Mouse (Mus musculus) thymus, postnatal 25 days (tissue): ENCODE results near the gene Cd40.

ENCODE experiments used
- DNase-seq: peaks from one replicate; pipeline ENCODE4 v3.0.0; 2022

Gene Cd40

DNA sequence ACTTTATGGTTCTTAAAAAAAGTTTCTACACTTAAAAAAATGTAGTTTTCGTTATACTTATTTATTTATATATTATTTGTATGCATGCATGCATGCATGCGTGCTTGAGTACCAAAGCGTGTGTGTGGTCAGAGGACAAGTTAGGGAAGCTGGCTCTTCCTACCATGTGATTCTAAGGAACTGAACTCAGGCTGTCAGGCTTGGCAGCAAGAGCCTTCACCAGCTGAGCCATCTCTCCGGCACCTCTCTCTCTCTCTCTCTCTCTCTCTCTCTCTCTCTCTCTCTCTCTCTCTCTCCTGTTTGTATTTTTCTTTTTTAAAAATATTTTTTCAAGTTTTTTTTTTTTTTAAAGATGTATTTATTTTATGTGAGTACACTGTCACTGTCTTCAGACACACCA lies 4.5 kb downstream of the Cd40 start:
- no peak for DNase-seq

DNA sequence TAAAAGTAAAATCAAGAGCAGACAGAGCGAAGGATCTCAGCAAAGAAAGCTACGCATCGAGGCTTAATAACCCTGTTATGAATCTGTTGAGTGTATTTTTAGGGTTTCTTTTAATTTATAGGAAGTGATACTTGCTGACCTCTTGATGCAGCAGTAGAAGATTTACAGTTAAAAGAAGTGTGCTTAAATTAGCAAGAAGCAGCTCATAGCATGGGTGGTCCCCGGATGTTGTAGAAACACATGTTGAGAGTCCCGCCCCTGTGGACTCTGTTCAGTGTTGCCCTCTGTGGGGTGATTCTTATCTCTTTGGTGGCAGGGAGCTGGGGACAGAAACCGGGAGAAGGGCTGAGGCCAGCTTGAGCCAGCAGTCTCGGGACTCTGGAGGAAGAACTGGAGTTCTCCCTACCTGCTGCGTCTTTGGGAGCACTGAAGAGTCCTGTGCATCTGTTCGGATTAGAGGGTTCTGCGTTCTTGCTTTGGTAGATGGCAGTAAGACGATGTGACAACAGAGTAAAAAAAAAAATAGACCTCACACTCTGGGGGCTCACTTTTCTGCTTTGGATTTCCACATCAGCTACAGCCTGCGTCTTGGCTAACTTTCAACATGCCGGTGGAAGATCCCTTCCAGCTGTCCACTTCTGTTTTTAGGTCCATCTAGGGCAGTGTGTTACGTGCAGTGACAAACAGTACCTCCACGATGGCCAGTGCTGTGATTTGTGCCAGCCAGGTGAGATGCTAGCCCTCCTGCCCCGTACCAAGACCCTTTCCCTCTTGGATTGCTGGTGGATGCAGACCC lies 6.4 kb downstream of the Cd40 start:
- DNase-seq = no peak

DNA sequence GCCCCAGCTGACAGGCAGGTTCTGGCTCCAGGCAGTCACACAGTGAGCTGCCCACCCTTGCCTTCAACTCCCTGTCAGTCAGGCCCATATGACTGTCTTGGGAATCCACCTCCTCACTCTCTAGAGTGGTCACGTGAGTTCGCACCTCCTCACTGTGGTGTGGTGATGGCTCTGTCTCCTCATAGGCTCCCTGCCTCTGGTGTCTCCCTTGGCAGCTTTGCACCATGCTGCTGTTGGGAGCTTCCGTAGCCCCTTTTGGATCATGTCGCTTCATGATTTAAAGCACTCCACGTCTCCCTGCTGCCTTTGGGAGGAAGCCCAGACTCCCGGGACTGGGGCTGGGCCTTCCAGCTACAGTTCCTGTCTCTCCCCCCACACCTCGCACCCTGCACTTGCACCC lies 9.1 kb downstream of the Cd40 start:
- no peak for DNase-seq

DNA sequence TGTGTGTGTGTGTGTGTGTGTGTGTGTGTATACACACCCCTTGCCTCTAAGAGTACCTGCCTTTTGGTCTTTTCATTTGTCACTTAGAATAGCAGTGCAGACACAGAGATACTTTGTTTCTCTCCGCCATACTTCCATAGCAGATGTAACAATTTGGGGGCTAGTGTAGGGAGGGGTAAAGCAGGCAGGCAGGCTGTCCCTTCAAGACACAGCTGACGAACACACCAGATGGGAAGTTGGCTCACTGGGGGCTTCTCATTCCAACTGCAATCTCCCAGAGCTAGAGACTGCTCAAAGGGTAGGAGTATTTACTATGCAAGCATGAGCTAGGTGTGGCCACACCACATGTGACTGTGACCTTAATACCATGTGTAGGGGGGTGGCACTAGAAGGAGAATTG lies 13.4 kb downstream of the Cd40 start:
- no peak for DNase-seq

DNA sequence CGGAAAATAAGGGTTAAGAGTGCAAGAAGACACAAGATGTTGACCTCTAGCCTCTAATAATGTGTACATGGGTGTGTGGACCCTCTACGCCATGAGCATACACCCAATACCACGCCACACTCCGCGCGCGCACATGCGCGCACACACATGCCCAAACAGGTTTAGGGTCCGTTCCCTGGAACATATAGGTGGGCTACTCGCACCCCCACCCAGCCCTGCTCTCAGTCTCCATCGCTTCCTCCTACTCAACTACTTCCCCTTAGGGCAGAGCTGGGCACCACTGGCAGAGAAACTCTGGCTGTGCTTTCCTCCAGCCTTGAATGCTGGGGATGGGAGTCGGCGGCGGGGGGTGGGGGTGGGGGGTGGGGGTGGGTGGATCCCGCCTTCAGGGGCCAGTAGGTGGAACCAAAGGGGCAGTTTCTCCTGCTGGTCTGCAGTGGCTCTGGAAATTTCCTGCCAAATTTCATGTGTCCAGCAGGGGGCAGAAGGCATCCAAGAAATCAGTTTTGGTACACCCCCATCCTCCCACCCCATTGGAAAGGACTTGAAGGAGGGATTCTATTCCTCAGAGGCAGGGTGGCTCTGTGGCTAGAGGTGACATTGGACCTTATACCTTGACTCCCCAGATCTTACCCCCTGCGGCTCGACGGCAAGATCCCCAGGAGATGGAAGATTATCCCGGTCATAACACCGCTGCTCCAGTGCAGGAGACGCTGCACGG lies 14.8 kb downstream of the Cd40 start:
- peak; percentile 42 for DNase-seq

DNA sequence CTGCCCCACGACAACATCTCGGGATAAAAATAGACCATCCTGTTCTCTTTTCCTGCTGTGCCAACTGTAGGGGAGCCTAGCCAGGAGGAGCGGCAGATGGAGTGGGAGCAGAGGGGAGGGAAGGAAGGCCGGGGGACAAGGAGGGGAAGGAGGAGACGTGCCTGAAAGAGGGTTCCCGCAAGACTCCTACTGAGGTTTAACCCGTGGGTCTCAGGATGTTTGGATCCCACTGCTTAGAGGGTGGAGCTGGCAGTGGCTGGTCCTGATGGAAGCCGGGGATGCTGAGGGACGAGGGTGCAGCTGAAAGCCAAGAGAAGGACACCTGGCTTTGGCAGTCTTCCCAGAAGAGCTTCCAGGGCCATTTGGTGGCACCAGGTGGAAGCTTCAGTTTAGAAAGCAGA lies 18.0 kb downstream of the Cd40 start:
- no peak for DNase-seq

DNA sequence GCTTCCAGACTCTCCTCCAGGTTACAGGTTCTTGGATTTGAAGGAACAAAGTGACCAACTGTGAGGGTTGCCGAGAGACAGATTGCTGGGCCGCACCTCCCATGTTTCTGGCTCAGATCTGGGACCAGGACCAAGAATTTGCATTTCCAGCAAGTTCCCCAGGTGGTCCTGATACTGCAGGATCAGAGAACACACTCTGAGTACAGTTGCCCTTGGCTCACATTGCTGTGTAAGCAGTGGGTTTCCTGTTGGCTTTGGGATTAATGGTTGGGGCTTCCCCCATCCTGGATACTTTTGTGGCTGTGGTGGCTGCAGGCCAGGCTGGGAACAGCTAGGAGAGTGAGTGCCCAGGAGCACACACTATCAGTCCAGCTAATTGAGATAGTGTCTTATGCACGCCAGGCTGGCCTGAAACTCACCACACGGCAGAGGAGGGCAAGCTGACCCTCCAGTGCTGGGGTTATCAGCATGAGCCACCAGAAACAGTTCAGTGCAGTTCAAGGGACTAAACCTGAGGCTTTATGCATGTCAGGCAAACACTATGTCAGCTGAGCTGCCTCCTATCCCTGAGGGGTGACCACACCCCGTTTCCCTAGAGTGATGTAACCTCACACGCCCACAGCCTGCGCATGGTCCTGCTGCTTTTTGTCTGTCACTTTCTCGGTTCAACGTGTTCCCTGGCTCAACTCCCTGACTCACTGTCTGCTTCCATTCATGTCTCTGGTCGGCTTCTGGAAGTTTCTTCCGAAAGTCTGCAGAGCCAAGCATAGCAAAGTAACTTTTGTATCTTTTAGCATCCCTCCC lies 18.9 kb downstream of the Cd40 start:
- DNase-seq = no peak

DNA sequence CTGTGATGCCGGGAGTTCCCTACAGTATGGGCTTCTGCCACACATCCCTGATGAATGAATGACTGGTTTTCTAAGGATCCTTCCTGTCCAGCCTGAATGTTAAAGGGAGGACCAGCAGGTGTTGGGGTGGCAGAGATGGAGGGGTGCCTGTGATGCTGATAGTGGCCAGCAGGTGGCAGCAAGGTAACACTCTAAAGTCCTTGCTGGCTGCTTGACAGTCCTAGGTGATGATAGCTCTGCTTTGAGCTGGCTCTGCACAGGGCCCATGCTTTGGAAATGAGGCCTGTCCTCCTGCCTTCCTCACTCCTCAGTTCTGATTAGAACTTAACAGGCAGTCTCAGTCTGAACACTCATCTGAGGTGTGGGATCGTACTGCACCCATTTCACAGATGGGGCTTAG lies 19.5 kb downstream of the Cd40 start:
- DNase-seq = peak; percentile 69

DNA sequence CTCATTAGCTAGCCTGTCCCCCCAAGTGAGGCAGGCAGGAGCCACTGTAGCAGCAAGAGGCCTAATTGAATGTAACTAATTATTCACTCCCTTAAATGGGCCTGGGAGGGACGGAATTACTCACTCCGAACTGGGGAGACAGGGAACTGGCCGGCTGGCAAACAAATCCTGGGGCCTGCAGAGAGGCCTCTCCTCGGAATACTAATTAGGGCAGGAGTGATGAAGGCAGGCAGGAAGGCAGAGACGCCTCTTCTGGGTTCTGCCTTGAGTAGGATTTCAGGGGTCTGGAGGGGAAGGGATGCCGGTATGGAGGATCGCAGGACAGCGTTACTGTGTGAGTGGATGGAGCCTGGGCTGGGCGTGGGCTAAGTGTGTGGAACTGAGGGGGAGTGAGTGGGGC lies 21.6 kb downstream of the Cd40 start:
- no peak for DNase-seq

DNA sequence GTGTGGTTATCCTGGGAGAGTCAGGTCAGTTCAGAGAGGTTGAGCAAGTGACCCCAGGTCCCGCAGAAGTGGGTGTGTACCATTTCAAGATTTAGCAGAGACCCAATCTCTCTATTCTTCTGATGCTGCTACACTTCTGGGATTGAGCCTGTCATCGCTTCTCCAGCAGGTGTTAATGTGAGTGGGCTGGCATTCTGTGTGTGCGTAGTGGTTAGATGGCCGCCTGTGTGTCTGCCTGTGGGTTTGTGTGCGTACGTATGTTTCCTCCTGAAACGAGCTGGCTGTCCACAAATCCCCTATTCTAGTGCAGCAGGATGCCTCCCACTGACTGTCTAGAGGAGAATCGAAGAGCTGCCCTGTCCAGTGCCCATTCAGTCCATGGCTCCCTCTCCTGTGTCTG lies 22.6 kb downstream of the Cd40 start:
- no peak for DNase-seq

DNA sequence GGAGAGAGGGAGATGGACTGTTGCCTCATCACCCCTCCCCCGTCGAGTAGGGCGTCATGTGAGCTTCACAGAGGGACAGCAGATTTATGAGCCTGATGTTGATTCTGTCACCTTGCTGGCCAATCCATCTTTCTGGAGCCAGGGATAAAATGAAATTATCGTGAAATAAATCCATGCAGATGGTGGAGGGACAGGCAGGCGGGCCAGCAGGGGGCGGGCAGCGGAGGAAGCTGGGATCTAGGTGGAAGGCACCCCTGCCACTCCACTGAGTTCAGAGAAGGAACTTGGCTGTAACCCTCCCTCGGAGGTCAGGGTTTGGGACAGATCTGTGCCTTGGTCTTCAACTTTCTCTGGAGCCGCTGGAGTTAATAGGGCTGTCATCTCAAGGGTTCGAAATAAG lies 23.2 kb downstream of the Cd40 start:
- no peak for DNase-seq

DNA sequence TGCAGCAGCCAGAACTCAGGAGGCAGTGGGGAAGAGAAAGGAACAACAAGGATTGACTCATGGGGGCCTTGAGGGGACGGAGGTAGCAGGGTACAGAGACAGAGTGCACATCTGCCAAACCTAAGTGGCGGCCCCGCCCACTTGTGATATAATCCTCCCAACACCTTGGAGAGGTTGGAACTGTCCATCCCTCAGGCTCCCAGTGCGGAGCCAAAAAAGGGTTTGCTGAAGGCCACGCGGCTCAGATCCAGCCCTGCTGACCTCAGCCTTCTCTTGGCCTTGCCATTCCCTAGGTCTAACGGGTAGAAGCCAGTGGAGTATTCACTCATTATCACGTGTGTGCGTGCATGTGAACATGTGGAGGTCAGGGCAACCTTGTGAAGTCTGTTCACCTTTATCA lies 25.2 kb downstream of the Cd40 start:
- no peak for DNase-seq

DNA sequence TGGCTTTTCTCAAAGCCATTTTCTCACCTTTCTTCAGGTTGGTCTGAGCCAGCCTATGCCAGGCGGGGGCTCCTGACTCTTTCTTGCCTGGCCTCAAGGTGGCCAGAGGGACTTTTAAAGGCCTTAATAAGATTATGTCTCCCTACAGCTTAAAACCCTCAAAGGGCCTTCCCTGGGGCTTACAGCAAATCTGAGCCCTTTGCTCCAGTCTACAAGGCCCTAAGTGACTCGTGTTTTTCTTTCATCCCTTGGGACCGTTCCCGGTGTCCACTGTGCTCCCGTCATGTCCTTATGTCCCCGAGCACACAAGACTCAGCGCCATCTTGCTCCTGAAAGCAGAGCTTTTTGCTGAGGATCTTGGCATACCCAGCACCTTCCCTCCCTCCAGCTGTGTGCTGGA lies 25.8 kb downstream of the Cd40 start:
- no peak for DNase-seq

DNA sequence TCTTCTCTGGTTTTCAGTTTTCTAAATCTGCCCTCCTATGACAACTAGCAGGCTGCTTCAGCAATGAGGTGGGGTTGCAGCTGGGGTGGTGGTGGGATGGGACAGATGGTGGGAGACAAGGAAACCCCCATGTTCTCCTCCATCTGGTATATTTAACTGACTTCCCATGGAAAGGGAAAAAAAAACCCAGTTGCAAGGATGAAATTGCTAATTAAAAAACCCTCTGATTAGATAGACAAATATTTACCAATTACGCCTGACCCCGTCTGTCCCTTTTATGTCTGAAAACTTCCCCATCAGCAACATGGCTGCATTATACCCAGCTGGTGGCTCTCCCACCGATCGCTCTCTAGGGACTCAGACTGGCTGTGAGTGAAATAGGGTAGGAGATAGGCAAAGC lies 31.2 kb downstream of the Cd40 start:
- no peak for DNase-seq

DNA sequence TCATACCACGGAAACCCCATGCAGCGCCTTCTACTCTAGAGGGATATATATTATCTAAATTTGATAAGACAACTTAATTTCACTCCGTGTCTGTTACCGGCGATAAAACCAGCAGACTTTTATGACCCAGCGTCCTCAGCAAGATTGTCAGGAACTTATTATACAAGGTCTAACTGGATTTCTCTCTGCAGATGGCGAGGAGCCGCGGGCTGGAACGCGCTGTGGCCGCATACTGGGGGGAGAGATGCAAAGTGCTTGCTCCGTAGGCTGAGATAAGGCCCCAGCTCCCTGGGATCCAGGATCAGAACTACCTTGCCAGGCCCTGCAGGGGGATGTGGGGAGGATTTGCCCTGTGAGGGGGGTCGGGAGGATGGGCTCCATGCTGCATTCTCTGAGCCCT lies 34.0 kb downstream of the Cd40 start:
- no peak for DNase-seq

DNA sequence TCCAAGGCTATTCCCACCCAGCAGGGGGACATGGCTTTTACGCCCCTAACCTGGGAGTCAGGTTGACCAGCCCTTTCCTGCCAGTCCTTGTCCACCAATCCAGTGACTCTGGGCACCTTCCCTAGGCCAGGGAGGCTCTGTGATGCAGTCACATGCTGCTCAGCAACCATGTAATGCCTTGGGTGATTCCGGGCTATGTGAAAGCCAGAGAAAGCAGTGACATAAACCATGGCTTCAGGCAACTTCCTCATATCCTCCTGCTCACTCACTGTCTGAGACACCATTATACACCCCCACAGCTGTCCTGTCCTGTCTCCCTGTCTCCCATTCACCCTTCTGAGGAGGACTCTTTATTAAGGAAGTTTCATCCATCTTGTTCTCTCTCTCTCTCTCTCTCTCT lies 35.2 kb downstream of the Cd40 start, which contains the start of gene 1700025C18Rik:
Gene 1700025C18Rik, minus strand, starts transcription at position 101 of the 400 bp plus-strand sequence.
- no peak for DNase-seq

DNA sequence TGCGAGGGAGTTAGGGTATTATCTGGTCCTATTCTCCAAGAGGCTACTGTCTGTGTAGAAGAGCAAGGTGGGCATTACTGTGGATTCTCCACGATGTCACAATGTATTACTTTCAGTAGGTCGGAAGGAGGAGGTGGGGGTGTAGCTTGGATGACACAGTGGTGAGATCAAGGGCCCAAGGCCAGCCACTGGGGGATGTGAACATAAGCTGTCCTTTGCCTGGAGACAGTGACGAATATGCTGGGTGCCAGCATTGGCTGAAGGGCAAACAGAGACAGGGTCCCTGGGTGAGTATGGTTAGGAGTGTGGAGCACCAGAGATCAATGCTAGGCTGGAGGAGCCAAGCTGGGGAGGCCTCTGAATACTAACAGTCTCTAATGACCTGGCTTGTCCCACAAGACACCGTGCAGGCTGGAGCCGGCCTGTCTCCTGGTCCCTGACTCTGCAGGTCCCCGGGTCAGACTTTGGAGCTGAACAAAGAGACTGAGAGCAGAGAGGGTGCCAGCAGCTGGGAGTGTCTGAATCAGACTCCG lies 36.1 kb downstream of the Cd40 start:
- DNase-seq = no peak

DNA sequence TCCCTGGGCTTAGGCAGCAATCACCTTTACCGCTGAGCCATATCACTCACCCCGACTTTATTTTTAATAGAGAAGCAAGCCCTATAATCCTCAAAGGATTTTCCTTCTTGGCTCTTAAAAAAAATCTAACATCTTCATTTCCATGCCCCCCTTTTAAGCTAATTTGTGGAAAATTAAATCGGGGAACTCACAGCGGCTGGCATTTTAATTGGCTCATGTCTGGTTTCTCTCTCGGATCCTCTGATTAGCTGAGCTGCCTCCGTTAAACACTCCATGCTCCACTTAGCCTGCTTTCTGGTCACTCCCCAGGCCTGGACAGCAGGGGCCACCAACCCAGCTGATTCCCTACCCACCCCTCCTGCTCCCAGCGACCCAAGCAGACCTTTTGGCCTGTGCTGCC lies 37.0 kb downstream of the Cd40 start:
- no peak for DNase-seq

DNA sequence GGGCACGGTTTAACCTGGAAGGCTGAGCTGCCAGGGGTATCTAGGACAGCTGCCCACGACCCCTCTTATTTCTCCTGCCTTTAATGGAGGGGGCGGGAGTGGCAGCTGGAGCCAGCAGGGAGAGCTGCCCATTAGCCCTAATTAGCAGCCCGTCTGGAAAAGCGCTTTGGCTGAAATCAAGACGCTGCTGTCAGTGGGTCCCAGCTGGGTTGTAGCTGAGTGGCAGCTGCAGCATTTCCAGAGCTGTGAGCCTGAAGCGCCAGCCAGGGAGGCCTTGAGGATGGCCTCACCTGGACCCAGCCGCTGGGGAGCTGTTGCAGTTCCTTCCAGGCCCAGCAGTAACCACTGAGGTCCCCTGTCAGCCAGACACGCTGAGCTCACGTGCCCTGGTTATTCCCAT lies 40.9 kb downstream of the Cd40 start:
- DNase-seq = no peak

DNA sequence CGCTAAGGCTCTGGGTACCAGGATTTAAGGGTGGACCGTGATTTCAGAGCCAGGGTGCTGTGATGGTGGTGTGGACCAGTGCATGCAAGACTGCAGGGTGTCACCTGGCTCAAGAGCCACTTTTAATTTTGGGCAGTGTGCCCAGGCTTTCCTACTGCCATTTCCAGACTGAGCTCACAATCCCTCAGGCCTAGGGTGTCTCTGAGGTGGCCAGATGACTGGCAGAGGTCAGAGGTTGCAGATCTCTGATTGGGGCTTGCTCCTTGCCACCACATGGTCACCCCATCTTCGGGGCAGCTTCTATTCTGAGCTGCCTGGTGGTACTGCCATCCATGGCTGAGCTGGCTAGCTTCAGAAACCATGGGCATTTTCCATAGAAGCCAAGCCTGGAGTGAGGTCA lies 43.4 kb downstream of the Cd40 start:
- DNase-seq = no peak

DNA sequence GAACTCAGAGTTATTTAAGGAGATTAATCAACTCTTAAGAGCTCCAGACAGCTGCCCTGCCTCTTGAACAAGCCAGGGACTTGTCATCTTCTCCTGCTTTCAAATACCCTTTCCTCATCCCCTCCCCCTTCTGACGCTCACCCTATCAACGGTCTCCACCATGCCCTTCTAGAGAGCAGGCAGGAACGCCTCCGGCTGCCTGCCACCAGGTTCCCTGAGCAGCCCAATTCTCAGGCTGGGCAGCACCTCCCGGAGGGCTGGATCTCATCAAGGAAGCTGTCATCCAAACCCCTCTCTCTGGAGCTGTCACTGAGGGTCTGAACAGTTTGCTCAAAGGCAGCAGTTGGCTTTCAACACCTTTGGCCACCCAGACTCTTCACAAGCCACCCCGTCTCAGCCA lies 45.3 kb downstream of the Cd40 start:
- no peak for DNase-seq

DNA sequence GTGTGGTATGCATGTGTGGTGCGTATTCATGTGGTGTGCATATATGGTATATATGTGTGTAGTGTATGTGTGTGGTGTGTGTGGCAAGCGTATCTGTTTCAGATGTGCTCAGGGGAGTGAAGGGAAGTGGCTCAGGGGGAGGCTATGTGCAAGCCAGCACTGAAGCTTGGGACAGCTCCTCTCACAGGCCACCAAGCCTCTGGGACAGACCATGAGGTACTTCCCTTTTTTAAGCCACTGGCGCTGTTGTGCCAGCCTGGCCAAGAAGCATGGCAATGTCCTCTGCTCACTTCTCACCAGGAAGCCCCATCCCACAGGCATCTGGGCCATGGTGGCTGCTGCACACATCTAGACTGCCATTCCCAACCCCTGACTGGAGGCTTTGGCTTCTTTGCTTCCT lies 47.5 kb downstream of the Cd40 start:
- no peak for DNase-seq

DNA sequence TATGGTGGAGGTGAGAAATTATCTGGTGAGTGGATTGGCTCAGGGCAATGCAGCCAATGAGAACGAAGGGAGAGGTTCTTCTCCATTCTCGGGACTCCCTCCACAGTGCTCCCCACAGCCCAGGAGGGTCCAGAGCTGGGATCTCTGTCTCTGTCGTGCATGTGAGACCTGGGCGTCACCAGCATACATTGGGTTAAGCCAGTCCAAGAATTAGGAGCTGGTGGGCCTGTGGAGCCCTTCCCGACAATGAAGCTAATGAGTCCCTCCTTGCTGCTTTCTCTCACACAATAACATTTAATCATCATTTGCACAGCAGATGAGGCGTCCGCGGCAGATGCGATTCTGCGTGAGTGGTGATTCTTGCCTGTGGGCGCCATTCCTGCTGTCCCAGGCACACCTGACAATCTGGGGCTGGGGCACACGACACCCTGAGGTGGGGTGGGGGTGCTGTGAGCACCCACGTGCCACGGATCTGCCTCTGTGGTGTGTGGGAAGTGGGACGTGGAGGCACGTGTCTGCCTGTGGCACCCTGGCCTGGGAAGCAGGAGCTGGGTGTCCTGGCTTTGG lies 50.2 kb downstream of the Cd40 start:
- no peak for DNase-seq
